Mouse (Mus musculus): ENCODE data around the gene Atxn1.

The Atxn1 gene

GRCm38 (mm10) chr13:45829341-45829936 is 135.4 kb downstream of the Atxn1 start:
- DNase-seq (ENCODE audit: low spot score in 2 of 2), result no peak

- DNase-seq (ENCODE audit: low spot score in 2 of 2), result no peak
Measured at GRCm38 (mm10) chr13:45828035-45828434, 136.8 kb downstream of the Atxn1 start.

- DNase-seq (ENCODE audit: low spot score in 2 of 2), result peak in 1 of 2 experiments; percentile 32
Measured at GRCm38 (mm10) chr13:45827619-45828018, 137.2 kb downstream of the Atxn1 start.

- DNase-seq (ENCODE audit: low spot score in 2 of 2), result no peak
Measured at GRCm38 (mm10) chr13:45827046-45827596, 137.7 kb downstream of the Atxn1 start.

GRCm38 (mm10) chr13:45822491-45822829 is 142.3 kb downstream of the Atxn1 start:
- no peak for DNase-seq (ENCODE audit: low spot score in 2 of 2)

GRCm38 (mm10) chr13:45821764-45822490 is 142.9 kb downstream of the Atxn1 start:
- no peak for DNase-seq (ENCODE audit: low spot score in 2 of 2)

GRCm38 (mm10) chr13:45820473-45821230 is 144.2 kb downstream of the Atxn1 start:
- DNase-seq (ENCODE audit: low spot score in 2 of 2), result no peak

GRCm38 (mm10) chr13:45816670-45817069 is 148.1 kb downstream of the Atxn1 start:
- DNase-seq (ENCODE audit: low spot score in 2 of 2), result no peak

- no peak for DNase-seq (ENCODE audit: low spot score in 2 of 2)
Measured at GRCm38 (mm10) chr13:45809777-45810410, 154.9 kb downstream of the Atxn1 start.

GRCm38 (mm10) chr13:45807593-45808043 is 157.2 kb downstream of the Atxn1 start:
- DNase-seq (ENCODE audit: low spot score in 2 of 2), result peak in 1 of 2 experiments; percentile 64

- no peak for DNase-seq (ENCODE audit: low spot score in 2 of 2)
Measured at GRCm38 (mm10) chr13:45806600-45807525, 157.9 kb downstream of the Atxn1 start.

- DNase-seq (ENCODE audit: low spot score in 2 of 2), result no peak
Measured at GRCm38 (mm10) chr13:45805915-45806599, 158.8 kb downstream of the Atxn1 start.

GRCm38 (mm10) chr13:45802620-45803410 is 162.0 kb downstream of the Atxn1 start:
- DNase-seq (ENCODE audit: low spot score in 2 of 2), result peak in 1 of 2 experiments; percentile 33

GRCm38 (mm10) chr13:45798248-45798647 is 166.6 kb downstream of the Atxn1 start:
- no peak for DNase-seq (ENCODE audit: low spot score in 2 of 2)

- DNase-seq (ENCODE audit: low spot score in 2 of 2), result peak in 1 of 2 experiments; percentile 27
Measured at GRCm38 (mm10) chr13:45797696-45798095, 167.1 kb downstream of the Atxn1 start.

GRCm38 (mm10) chr13:45796286-45796685 is 168.5 kb downstream of the Atxn1 start:
- DNase-seq (ENCODE audit: low spot score in 2 of 2), result no peak

- no peak for DNase-seq (ENCODE audit: low spot score in 2 of 2)
Measured at GRCm38 (mm10) chr13:45793796-45794195, 171.0 kb downstream of the Atxn1 start.

GRCm38 (mm10) chr13:45786409-45786808 is 178.4 kb downstream of the Atxn1 start:
- no peak for DNase-seq (ENCODE audit: low spot score in 2 of 2)

GRCm38 (mm10) chr13:45783681-45784080 is 181.1 kb downstream of the Atxn1 start:
- no peak for DNase-seq (ENCODE audit: low spot score in 2 of 2)

Data from frontal cortex, postnatal 10 days (tissue).